Mouse (Mus musculus): ENCODE results near the gene Plcxd1. TPM values are rescaled to one million over a fixed set of nuclear protein-coding genes. Genes with fewer than 3 reads are reported as not detected.
"Not testable (repeated sequence)": the region's sequence is repeated elsewhere in the genome, so short reads cannot be mapped to it uniquely, and the experiment has no call there.

Gene Plcxd1
- total RNA-seq (2021): 10 to 100 TPM in 1 of 2 experiments, 1 to 10 TPM in 1; 9.6 to 12.8 TPM

DNA sequence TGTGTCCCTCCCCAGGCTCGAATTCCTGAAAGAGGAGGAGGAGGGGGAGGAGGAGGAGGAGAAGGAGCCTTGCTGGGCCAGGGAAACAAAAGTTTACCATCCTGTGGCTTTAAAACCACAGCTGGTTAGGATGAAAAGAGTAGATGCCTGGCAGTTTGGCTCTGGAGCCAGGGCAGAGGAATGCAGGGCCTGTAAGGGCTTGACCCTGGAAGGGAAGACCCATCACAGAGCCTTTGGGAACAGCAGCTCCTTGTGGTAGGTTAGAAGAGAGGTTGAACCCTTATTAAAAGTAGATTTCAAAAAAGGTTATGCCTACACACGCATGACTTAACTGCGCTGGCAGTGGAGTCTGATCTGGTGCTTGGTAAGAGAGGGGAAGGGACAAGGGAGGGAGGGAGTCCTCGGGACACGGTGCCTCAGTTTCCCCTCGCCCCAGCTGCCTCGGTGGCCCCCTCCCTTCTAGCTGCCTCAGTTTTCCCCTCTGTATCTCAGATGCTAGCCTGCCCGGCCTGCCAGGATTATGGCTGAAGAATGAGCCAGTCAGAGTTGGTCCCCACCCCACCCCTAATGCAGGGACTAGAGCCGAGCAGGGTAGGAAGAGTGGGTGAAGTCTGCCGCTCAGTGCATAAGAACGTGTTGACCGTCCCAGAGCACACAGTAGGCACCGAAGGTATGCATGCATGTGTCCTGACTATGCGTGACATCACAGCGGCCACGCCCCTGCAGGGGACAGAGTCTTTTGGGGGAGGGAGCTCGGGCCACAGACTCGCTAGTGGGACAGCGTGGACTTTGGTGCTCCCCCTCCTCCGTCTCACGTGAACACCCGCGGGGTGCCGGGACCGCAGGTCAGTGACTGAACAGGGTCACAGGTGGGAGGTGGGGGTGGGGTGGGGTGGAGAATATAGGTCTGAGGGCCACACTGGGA is at the start of gene Plcxd1:
Plcxd1 (plus strand) TSS at position 314 of the 925 bp plus-strand sequence.
- intact Hi-C loops (cut with DNase I): loop anchor here (10.0 kb wide), 1 partner anchor 1405 kb away; the partner anchor contains the start of gene Fgfrl1
- DNase-seq (ENCODE audit: low spot score in 2 of 2): no peak

DNA sequence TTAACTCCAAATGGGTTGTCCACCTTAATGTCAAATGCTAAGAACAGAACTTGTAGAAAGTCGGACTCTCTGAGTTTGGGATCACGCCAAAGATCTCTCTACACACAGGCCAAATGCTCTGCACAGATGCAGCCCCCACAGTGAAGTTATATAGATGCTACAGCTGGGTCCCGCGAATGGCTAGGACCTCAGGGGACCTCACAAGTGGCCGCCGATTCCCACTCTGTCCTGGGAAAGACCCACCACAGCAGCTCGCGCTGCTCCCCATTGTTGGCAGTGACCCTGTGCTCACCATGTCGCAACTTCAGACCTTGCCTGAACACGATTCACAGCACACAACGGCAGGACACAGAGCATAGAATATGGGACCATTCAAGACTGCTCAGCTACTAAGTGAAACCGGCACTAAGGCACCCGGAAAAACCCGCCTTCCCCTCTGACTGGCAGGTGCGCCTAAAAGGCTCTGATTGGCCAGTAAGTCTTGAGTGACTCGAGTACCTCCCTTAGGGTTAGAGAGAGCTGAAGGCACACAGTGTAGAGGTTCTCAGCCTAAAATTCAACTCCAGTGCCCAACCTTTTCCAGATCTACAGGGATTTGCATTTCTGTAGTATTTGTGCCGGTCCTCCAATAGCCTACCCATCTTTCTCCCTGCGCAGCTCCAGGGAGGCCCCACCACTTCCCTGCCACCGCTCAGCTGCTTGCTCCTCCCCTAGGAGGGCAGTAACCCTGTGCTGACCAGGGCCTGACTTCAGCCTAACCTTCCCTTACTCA is 41.9 kb upstream of the Plcxd1 start:
- DNase-seq (ENCODE audit: low spot score in 2 of 2): peak; percentile 81 to 93
- intact Hi-C loops (cut with DNase I): loop anchor here (5.0 kb wide), 1 partner anchor 34 kb away; the partner anchor contains the start of gene Gm35315

DNA sequence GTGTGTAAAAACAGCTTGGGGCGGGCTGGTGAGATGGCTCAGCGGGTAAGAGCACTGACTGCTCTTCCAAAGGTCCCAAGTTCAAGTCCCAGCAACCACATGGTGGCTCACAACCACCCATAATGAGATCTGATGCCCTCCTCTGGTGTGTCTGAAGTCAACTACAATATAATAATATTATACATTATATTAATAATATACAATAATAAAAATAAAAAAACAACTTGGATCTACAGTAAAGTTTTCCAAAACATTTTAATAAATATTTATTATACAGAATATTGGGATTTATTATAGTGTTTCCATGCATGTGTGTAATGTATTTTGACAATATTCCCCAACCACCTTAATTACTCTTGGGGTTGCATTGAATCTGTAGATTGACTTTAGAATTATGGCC is 27.4 kb upstream of the Plcxd1 start, which contains the start of gene Gm17655:
Gm17655 (minus strand) TSS at position 101 of the 400 bp plus-strand sequence.
- intact Hi-C loops (cut with DNase I); DNase-seq (ENCODE audit: low spot score in 2 of 2): not testable (repeated sequence)

DNA sequence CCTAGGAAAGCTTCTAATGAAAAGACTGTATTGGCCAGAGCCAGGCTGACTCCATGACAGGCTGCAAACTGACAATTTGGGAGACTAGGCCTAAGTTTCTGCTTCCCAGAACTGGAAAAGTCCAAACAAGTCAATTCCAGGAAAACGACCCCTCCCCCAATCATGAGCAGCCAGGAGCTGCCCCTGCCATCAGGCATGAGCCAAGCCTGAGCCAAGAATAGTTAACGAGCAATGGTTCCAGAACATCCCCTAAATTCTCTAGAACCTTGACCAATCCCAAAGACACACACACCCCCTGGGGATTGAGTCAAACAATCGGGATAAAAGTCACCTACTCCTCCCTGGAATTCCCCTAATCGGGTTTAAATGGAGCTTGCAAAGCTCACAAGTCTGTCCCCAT is 16.8 kb upstream of the Plcxd1 start:
- DNase-seq (ENCODE audit: low spot score in 2 of 2): no peak
- intact Hi-C loops (cut with DNase I): no loop called here

DNA sequence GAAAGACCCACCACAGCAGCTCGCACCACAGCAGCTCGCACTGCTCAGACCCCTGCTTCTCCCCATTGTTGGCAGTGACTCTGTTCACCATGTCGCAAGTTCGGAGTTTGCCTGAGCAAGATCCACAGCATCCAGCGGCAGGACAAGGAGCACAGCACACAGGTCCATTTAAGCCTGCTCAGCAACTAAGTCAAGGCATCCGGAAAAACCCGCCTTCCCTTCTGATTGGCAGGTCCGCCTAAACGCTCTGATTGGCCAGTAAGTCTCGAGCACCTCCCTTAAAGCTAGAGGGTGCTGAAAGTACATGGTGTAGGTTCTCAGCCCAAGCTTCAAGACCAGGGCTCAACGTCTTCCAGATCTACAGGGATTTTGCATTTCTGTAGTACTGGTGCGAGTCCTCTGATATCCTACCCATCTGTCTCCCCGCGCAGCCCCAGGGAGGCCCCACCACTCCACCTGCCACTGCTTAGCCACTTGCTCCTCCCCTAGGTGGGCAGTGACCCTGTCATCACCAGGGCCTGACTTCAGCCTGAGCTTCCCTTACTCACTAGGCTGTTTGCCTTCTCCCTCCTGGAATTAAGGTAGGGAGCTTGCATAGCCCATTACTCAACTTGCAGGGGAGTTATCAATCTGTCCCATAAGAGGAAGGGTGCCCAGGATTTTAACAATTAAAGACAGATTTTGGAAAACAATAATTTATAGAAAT is 13.5 kb upstream of the Plcxd1 start:
- intact Hi-C loops (cut with DNase I): no loop called here
- no peak for DNase-seq (ENCODE audit: low spot score in 2 of 2)

DNA sequence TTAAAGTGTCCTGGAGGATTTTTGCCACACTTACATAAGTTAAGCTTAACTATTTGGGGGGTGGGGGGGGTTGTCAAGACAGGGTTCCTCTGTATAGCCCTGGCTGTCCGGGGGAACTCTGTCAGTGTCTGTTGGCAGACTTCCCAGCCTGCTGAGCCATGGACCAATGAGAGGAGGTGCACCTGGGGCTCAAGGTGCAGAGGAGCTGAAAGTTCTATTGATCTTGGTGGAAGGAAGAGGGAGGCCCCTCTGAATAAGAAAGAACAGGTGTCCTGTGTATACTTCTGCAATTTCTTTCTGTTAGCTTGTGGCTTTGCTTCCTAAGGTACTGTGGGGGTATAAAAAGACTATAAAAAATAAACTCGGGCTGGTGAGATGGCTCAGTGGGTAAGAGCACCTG is 8.2 kb upstream of the Plcxd1 start:
- intact Hi-C loops (cut with DNase I): loop anchor here (5.0 to 10.0 kb wide), 2 partner anchors 34 to 1397 kb away; partner anchors contain the start of gene Fgfrl1
- no peak for DNase-seq (ENCODE audit: low spot score in 2 of 2)

DNA sequence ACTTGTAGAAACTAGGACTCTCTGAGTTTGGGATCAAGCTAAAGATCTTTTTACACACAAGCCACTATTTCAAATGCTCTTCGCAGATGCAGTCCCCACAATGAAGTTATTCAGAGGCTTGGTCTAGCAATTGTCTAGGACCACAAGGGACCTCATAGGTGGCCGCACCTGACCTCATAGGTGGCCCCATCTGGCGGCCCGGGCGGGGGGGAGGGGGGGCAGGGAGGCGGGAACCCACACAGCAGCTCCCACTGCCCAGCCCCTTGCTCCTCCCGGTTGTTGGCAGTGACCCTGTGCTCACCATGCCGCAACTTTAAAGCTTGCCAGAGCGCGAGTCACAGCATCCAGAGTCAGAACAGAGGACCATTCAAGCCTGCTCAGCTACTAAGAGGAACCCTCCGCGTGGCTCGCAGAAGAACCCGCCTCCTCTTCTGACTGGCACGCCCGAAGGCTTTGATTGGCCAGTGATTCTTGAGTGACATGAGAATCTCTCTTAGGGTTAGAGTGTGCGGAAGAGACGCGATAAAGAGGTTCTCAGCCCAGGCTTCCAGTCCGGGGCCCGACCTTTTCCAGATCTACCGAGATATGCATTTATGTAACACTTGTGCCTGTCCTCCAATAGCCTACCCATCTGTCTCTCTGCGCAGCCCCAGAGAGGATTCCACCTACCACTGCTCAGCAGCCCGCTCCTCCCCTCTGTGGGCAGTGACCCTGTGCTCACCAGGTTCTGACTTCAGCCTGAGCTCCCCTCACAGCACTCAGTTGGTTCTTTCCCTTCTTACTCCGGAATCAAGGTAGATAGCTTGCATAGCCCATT is 5.5 kb upstream of the Plcxd1 start, which contains the start of gene Gm35315:
Gm35315 (minus strand) TSS at position 391 of the 817 bp plus-strand sequence.
- intact Hi-C loops (cut with DNase I): loop anchor here (5.0 to 10.0 kb wide), 2 partner anchors 37 to 1399 kb away; partner anchors contain the start of gene Fgfrl1
- peak; percentile 87 to 94 for DNase-seq (ENCODE audit: low spot score in 2 of 2)

DNA sequence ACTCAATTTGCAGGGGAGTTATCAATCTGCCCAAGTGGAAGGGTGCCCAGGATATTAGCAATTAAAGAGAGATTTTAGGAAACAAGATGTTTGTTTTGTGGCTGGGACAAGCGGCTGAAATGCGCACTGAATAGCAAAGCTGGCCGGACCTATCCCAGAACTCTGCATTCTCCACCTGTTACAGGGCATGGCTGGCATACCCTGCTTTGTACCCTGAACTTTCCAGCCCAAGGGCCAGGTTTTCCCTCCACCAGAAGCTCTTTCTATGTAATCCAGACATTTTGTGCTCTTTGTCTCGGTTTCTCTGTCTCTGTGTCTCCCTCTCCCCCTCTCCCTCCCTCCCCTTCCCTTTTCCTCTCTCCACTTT is 4.9 kb upstream of the Plcxd1 start:
- intact Hi-C loops (cut with DNase I): loop anchor here (5.0 to 10.0 kb wide), 2 partner anchors 38 to 1400 kb away; partner anchors contain the start of gene Fgfrl1
- no peak for DNase-seq (ENCODE audit: low spot score in 2 of 2)

DNA sequence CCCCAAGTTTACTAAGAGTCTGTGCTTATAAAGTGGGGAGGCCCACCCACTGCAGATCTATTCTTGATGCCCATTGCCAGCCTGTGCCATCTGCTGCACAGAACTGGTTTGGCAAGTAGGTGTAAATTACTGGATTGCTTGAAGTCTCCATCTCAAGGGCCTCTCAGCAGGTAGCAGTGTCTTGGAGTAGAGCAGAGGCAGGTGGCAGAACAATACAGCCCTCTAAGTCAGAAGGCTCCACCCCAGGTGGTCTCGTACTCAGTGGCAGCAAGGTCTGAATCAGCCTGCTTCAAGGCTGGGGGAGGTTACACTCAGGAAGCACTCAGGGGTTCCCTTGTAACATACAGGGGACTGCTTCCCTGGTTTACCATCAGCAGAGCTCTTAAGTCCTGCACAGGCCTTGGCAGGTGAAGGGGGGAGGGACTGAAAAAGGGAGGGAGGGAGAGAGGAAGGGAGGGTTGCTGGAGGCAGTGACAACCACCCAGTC is 735 bp upstream of the Plcxd1 start:
- intact Hi-C loops (cut with DNase I): loop anchor here (10.0 kb wide), 1 partner anchor 1404 kb away; the partner anchor contains the start of gene Fgfrl1
- DNase-seq (ENCODE audit: low spot score in 2 of 2): peak; percentile 41 to 85

DNA sequence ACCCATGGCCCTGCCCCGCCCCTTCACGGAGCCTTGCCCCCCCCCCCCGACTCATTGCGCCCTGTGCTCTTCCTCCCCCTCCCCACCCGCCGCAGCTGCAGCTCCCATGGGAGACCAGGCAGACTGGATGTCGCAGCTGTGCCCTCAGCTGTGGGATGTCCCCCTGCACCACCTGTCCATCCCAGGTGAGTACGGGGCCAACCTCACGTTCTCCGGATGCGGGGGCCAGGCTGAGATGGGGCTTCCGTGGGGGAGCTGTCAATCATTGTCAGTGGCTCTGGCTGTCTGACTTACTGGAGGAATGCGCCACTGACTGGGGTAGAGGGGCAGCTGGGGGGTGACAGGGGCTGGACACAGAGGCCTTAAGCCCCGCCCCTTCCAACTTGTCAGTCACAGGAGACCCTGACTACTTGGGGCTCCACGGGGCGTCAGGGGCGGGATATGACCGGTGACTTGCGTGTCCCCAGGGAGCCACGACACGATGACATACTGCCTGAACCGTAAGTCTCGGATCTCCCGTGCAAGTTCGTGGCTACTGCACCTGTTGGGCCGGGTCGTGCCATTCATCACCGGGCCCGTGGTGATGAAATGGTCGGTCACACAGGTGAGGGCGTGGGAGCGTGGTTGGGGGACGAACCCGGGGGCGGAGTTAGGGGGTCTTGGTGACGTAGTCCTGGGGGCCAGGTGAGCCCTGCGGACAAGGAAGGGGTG is 1.3 kb downstream of the Plcxd1 start:
- intact Hi-C loops (cut with DNase I): no loop called here

DNA sequence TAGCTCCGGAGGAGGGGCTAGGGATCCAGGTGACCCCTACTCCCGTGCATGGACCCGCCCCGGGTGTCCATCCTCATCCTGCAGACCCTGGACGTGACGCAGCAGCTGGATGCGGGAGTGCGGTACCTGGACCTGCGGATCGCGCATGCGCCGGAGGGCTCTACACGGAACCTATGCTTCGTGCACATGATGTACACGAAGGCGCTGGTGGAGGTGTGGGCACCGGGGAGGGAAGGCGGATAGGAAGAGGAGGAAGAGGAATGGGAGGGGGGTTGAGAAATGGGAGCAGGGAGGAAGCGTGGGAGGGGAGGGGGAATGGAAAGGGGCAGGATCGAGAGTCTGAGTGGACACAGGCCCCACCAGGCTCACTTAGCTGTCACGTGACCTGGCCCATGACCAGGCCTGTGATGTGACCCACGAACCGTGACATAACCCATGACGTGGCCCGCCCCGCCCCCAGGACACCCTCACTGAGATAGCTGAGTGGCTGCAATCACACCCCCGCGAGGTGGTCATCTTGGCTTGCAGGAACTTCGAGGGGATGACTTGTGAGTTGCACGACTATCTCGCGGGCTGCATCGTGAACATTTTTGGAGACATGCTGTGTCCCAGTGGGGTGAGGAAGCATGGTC is 2.1 kb downstream of the Plcxd1 start:
- intact Hi-C loops (cut with DNase I): no loop called here
- peak; percentile 69 to 82 for DNase-seq (ENCODE audit: low spot score in 2 of 2)

More for the DNA sequence above, 1.3 kb downstream of the Plcxd1 start:
- DNase-seq (ENCODE audit: low spot score in 2 of 2): peak in 1 of 2 experiments; percentile 33

DNA sequence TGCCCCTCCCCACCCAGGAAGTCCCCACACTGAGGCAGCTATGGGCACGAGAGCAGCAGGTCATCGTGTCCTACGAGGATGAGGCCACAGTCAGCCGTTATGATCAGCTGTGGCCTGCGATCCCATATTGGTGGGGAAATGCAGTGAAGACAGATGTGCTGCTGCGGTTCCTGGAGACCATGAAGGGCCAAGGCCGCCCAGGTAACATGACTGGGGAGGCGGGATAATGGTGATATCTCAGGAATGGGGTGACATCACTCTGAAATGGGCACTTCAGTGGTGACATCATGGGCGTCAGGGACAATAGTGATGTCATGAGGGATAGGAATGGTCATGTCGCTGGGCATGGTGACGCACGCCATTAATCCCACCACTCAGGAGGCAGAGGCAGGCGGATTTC is 2.7 kb downstream of the Plcxd1 start:
- no peak for DNase-seq (ENCODE audit: low spot score in 2 of 2)
- intact Hi-C loops (cut with DNase I): no loop called here

DNA sequence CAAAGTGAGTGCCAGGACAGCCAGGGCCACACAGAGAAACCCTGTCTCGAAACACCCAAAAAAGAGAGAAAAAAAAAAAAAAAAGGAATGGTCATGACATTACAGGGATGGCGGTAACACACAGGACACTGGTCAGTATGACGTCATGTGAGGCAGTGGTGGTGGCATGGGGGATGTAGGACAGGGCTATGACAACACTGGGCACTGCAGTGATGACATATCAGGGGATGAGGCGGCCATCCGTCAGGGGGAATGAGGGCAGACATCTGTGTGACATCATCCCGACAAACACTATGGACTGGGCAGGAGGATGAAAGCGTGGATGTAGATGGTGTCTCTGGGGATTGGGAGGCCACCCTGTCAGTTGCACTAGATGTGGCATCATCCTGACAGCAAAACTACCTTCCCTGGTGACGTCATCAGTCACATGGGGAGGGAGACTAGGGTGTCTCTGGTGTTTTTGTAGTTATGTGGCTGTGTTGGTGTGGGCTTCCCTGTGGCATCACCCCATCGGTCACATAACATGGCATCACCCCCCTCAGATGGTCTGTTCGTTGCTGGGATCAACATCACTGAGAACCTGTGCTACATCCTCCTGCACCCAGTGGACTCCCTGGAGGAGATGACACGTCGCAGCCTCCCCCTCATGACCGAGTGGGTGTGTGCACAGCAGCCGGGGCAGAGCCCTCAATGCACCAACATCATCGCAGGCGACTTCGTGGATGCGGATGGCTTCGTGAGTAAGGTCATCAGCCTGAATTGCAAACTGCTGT is 3.3 kb downstream of the Plcxd1 start:
- peak in 1 of 2 experiments; percentile 23 for DNase-seq (ENCODE audit: low spot score in 2 of 2)
- intact Hi-C loops (cut with DNase I): no loop called here

DNA sequence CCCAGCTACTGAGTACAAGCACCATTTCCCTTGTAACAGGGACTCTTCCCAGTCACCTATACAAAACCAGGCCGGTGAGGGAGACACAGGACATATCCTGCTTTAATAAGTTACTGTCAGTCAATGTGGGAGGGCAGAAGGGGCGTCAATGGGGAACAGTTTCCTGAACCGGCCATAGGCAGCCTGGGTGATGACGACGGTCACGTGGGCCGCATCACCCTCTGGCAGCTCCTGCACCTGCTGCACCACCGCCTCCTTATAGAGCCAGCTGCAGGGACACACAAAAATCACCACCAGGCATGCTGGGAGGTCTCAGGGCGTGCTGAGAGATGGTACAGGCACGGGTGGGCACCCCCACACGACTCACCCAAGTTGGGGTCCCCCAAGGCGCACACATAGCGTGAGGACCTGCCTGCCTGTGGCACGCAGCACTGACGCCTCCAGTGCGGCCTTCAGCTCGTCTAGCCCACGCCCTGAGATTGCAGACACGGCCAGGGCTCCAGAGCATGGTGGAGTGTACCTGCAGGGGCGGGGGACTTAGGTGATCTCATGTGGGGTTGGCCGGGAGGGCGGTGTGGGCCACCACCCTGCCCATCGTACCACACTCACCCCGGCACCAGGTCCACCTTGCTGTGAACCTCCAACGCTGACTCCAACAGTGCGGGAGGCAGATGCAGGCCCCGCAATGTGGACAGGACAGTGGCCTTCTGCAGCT is 4.3 kb downstream of the Plcxd1 start:
- intact Hi-C loops (cut with DNase I): no loop called here

DNA sequence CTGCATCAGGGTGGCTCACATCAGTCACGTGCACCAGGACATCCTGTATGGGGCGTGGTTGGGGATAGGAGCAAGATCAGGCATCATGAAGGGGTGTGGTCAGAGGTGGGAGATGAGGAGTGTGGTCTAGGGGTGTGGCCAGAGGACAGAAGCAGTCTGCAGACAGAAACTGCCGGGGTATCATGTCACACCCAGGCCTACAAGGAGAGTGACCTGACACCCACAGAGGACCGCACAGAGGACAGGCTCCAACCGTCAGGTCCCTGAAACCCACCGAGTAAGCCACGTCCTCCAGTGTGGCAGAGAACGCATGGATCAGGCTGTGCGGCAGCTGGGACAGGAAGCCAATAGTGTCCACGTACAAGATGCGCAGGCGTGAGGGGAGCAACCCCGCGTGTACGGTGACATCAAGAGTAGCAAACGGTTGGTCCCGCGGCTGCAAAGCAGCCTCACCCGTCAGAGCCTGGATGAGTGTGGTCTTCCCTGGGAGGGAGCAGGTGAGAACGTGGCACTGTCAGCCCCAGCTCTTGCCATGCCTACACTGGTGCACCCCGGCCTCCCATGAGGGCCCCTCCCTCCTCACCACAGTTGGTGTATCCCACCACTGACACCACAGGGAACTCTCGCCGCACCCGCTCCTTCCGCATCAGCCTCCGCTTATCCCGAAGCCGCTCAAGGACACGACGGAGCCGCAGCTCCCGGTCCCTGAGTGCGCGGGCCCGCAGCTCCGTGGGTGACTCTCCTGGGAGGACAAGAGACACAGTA is 5.0 kb downstream of the Plcxd1 start:
- DNase-seq (ENCODE audit: low spot score in 2 of 2): no peak

More for the DNA sequence above, 4.3 kb downstream of the Plcxd1 start:
- no peak for DNase-seq (ENCODE audit: low spot score in 2 of 2)

More for the DNA sequence above, 5.0 kb downstream of the Plcxd1 start:
- intact Hi-C loops (cut with DNase I): no loop called here

Measured in left cerebral cortex, postnatal 25 days (tissue).